Mouse (Mus musculus) heart, embryonic 14.5 days (tissue): ENCODE measurements at regions not wholly inside any gene's neighbourhood (a gene's known extent, or its start where the extent isn't known, plus 50 kb on each side); places are given as distances from the start of the nearest gene placed in this dataset.

Experiments
- ATAC-seq: fragments of 200-750 bp; cut with Nextera tagmentation; 2 replicates; pipeline ENCODE4 v1.8.0; 2017; ENCODE audit warnings: low read depth, moderate TSS enrichment; ENCODE audit not compliant: insufficient number of reproducible peaks, insufficient read depth, low FRiP score
- H3K27ac ChIP-seq, 2 experiments: fragments of 200-500 bp in 1 of 2; fragments of 300-500 bp in 1 of 2; sonication (generic) in 1 of 2; replicated peaks in 1 of 2; 2 replicates each; pipeline ENCODE4 v1.5.1; 2012 to 2014; ENCODE audit warnings: low read depth in 2 of 2, low read length in 2 of 2, control low read depth in 1 of 2, mild to moderate bottlenecking in 1 of 2, mixed read lengths in 1 of 2; ENCODE audit not compliant: control insufficient read depth in 1 of 2, insufficient read depth in 1 of 2
- H3K27me3 ChIP-seq: fragments of 300-500 bp; sonication (generic); 2 replicates; pipeline ENCODE4 v1.6.1; 2014; ENCODE audit warnings: mild to moderate bottlenecking, low read length, control low read depth; ENCODE audit not compliant: control insufficient read depth, insufficient read depth
- H3K36me3 ChIP-seq: fragments of 300-500 bp; sonication (generic); 2 replicates; pipeline ENCODE4 v1.6.1; 2014; ENCODE audit warnings: mild to moderate bottlenecking, control low read depth, low read length, mixed read lengths; ENCODE audit not compliant: control insufficient read depth, insufficient read depth
- H3K4me1 ChIP-seq, 2 experiments: fragments of 200-500 bp in 1 of 2; fragments of 300-500 bp in 1 of 2; sonication (generic) in 1 of 2; 2 replicates each; pipeline ENCODE4 v1.6.1; 2012 to 2014; ENCODE audit warnings: low read length in 2 of 2, control low read depth in 1 of 2, mixed read lengths in 1 of 2; ENCODE audit not compliant: control insufficient read depth in 2 of 2, insufficient read depth in 2 of 2
- H3K4me2 ChIP-seq: fragments of 300-500 bp; sonication (generic); 2 replicates; pipeline ENCODE4 v1.6.1; 2014; ENCODE audit warnings: mild to moderate bottlenecking, low read length
- H3K4me3 ChIP-seq, 2 experiments: fragments of 200-500 bp in 1 of 2; fragments of 300-500 bp in 1 of 2; sonication (generic) in 1 of 2; 2 replicates each; pipeline ENCODE4 v1.5.1; 2012 to 2014; ENCODE audit warnings: low read length in 2 of 2, mild to moderate bottlenecking in 2 of 2, control low read depth in 1 of 2, low read depth in 1 of 2, moderate library complexity in 1 of 2; ENCODE audit not compliant: control insufficient read depth in 1 of 2, insufficient read depth in 1 of 2
- H3K9ac ChIP-seq: fragments of 300-500 bp; sonication (generic); 2 replicates; pipeline ENCODE4 v1.6.1; 2014; ENCODE audit warnings: mild to moderate bottlenecking, low read length
- H3K9me3 ChIP-seq: fragments of 300-500 bp; sonication (generic); 2 replicates; pipeline ENCODE4 v1.6.1; 2016; ENCODE audit warnings: low read length, control low read depth; ENCODE audit not compliant: control insufficient read depth
- WGBS: fragments of 180-500 bp; shearing (Covaris S2); extraction: QIAGEN DNeasy Blood & Tissue Kit; methylation state at CpG from one replicate; pipeline ENCODE4 v1.1.7; 2014; 5-methylcytosine and 5-hydroxymethylcytosine counted together

DNA sequence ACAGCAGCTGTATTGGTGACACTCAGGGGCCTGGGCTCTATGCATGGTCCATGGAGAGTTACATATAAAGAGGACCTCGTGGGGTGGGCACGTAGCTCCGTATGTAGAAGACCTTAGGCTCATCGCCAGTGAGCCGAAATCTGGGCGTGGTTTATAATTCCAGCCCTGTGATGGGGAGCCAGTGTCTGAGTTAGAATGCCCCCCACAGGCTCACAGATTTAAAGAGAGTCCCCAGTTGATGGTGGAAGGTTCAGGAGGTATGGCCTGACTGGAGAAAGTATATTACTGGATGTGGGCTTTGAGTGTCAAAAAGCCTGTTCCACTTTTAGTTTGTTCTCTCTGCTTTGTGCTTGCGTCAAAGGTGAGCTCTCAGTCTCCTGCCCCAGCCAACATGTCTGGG, 54.8 kb downstream of the 1700122O11Rik start:
- H3K9me3 ChIP-seq, result no peaks in the 10 kb centered on the region
- WGBS, result 79% methylated on average over 7 of the region's 7 CpGs
- no peak overlapping the region for H3K27ac ChIP-seq
- H3K4me2 ChIP-seq, result no peak overlapping the region
- H3K4me3 ChIP-seq, result no peak overlapping the region
- ATAC-seq, result no peak
- H3K36me3 ChIP-seq, result no peaks in the 10 kb centered on the region
- H3K4me1 ChIP-seq, result peaks cover 18 to 21% of the 10 kb centered on the region in 2 experiments
- no peaks in the 10 kb centered on the region for H3K27me3 ChIP-seq
- no peak overlapping the region for H3K9ac ChIP-seq

DNA sequence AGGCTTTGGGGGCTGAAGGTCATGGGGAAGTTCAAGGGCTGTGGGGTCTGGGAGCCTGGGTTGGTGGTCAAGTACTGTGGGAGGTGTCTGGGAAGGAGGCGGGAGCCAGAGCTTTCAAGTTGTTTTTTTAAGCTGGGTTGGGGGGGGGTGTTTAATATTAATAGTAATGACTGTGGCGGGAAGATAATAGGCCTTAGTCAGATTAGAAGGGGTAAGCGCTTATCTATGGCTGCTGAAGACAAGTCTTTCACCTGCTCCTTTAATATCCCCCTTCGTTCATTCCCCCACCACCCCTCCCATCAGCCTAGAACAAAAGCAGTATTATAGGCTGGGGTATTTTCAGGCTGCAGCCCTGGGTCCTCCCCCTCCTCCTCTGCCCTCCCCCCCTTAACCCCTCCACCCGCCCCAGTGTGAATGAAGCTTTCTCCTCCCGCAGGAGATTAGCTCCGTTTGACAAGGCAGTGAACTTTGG, 56.5 kb downstream of the 1700122O11Rik start:
- H3K4me2 ChIP-seq, result no peak overlapping the region
- 32% methylated on average over 7 of the region's 7 CpGs for whole genome bisulfite sequencing
- H3K4me3 ChIP-seq, result no peak overlapping the region
- no peak overlapping the region for H3K27ac ChIP-seq
- no peak for ATAC-seq
- H3K36me3 ChIP-seq, result no peaks in the 10 kb centered on the region
- peaks cover 22% of the 10 kb centered on the region in 2 experiments for H3K4me1 ChIP-seq
- H3K9ac ChIP-seq, result no peak overlapping the region
- H3K27me3 ChIP-seq, result no peaks in the 10 kb centered on the region
- no peaks in the 10 kb centered on the region for H3K9me3 ChIP-seq

DNA sequence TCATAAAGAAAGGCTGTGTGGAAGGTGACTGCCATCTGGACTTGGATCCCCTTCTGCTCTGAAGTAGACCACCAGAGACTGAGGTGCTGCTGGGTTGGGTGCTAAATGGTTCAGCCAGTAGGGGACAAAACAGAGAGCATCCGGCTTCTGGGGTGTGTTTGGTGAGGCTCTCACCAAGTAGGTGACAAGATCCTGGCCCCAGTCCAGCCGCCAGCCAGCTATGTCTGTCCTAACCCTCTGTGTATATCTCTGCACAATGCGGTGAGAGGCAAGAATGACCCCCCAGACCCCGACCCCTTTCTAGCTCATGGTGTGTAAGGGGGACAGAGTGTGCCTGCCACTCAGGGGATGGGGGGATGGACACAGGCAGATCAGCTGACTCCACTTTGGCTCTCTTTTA, 54.8 kb upstream of the Foxp4 start:
- Histone ChIP-seq H3K9ac (peak overlapping the region; percentile 38; the same call in 1 of the 2 replicates), H3K9me3 (no peaks in the 10 kb centered on the region), H3K36me3 (no peaks in the 10 kb centered on the region), H3K27me3 (no peaks in the 10 kb centered on the region), H3K4me2 (no peak overlapping the region), H3K4me3 (no peak overlapping the region), H3K4me1 (peaks cover 37 to 43% of the 10 kb centered on the region in 2 experiments), H3K27ac (no peak overlapping the region)
- no peak for ATAC-seq
- WGBS, result 10% methylated on average over 4 of the region's 4 CpGs

- Histone ChIP-seq H3K27me3 (no peaks in the 10 kb centered on the region), H3K9me3 (no peaks in the 10 kb centered on the region), H3K4me1 (peaks cover 40 to 47% of the 10 kb centered on the region in 2 experiments), H3K27ac (no peak overlapping the region), H3K9ac (peak overlapping the region; percentile 38; the same call in 1 of the 2 replicates), H3K4me3 (no peak overlapping the region), H3K4me2 (no peak overlapping the region), H3K36me3 (no peaks in the 10 kb centered on the region)
- ATAC-seq, result no peak
- WGBS, result 24% methylated on average over 9 of the region's 9 CpGs
These were observed 54.1 kb upstream of the Foxp4 start for GRCm38 (mm10) chr17:47978404-47979030.

GRCm38 (mm10) chr17:47978001-47978400, 53.6 kb upstream of the Foxp4 start:
- H3K4me3 ChIP-seq, result no peak overlapping the region
- no peak overlapping the region for H3K4me2 ChIP-seq
- H3K9ac ChIP-seq, result no peak overlapping the region
- no peaks in the 10 kb centered on the region for H3K36me3 ChIP-seq
- no peaks in the 10 kb centered on the region for H3K9me3 ChIP-seq
- H3K27me3 ChIP-seq, result no peaks in the 10 kb centered on the region
- ATAC-seq, result no peak
- WGBS, result 66% methylated on average over 2 of the region's 2 CpGs
- H3K4me1 ChIP-seq, result peaks cover 45 to 48% of the 10 kb centered on the region in 2 experiments
- H3K27ac ChIP-seq, result no peak overlapping the region

DNA sequence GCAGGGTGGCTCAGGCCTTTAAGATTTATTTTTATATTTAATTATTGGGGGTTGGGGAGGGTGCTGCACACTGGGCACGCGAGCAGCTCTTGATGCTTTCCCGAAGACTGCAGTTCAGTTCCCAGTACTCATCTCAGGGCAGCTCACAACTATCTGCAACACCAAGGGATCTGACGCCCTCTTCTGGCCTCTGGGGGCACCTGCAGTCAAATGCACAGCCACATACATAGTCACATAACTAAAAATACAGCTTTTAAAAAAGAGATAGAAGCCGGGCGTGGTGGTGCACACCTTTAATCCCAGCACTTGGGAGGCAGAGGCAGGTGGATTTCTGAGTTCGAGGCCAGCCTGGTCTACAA, 52.5 kb upstream of the Foxp4 start:
- 91% methylated on average over 7 of the region's 7 CpGs for WGBS
- ATAC-seq, result no peak

DNA sequence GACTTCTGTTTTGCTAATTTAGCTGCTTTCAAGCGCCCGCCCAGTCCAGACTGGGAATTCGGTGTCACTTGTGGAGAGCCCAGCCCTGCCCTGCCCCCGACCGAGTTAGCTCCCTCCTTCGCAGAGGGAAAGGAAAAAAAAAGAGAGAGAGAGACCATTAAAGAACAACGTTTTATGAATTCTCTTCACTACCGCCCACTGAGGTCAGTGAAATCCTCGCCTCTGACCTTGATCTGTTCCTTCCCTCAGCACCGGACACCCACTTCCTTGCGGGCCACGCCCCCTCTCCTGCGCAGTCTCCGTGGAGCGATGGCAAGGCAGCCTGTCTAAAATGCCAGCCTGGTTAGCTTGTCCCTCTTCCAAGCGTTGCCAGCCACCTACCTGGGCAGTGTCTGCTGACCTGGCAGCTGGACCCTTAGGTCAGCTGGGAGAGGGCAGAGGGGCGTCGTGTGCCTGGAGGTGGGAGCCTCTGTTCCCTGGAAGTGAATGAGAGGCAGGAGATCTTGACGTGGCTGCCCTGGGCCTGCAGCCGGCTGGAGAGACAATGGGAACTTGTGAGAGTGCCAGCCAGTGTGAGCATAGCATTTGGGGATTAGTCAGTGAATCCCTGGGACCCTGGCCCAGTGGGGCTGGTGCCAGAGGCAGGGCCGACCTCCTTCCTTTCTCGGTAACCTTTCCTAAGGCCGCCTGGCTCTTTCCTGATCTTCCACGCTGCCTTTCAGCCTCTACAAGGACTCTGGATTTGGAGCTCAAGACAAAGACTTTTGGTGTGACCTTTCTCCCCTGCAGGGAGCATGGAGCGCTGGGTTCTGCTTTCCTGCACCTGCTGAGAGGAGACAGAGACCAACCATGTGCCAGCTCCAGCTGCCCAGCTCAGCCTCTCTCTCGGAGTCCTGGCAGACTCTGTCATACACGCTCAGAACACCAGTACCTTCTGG, 51.9 kb upstream of the Foxp4 start:
- Histone ChIP-seq H3K9me3 (no peaks in the 10 kb centered on the region), H3K4me2 (peak overlapping the region; percentile 75), H3K4me1 (peaks cover 39 to 45% of the 10 kb centered on the region in 2 experiments), H3K36me3 (no peaks in the 10 kb centered on the region), H3K9ac (peak overlapping the region; percentile 72), H3K27ac (peak overlapping the region; percentile 84 to 88), H3K4me3 (peak overlapping the region; percentile 38 to 48), H3K27me3 (no peaks in the 10 kb centered on the region)
- peak; percentile 32; the same call in 1 of the 2 replicates for ATAC-seq
- 21% methylated on average over 26 of the region's 27 CpGs for WGBS

More for the DNA sequence above, 52.5 kb upstream of the Foxp4 start:
- Histone ChIP-seq H3K9me3 (no peaks in the 10 kb centered on the region), H3K4me1 (peaks cover 45 to 48% of the 10 kb centered on the region in 2 experiments), H3K4me3 (no peak overlapping the region), H3K9ac (no peak overlapping the region), H3K27ac (peak overlapping the region; percentile 84 to 88; a peak in 3 of 4 replicates), H3K4me2 (no peak overlapping the region), H3K36me3 (no peaks in the 10 kb centered on the region), H3K27me3 (no peaks in the 10 kb centered on the region)
